Mouse (Mus musculus) skeletal muscle tissue, postnatal 0 days (tissue): Measurements from ENCODE around the gene Gm5414. TPM values are rescaled to one million over a fixed set of nuclear protein-coding genes. Genes with fewer than 3 reads are reported as not detected.

Experiments
- microRNA-seq, 2 experiments: library from miRNA; unstranded; fragments of <30 nt; microRNA quantifications; one replicate each; pipeline ENCODE4; 2016
- polyA plus RNA-seq: library from polyadenylated mRNA; unstranded; fragments of >200 nt; fragmentation: Nextera tagmentation; extraction: Ambion mirVana; gene quantifications from 2 replicates; pipeline ENCODE4 v1.2.1, GENCODE M21; 2015

Gene Gm5414
- polyA plus RNA-seq, result not detected in 2 replicates

DNA sequence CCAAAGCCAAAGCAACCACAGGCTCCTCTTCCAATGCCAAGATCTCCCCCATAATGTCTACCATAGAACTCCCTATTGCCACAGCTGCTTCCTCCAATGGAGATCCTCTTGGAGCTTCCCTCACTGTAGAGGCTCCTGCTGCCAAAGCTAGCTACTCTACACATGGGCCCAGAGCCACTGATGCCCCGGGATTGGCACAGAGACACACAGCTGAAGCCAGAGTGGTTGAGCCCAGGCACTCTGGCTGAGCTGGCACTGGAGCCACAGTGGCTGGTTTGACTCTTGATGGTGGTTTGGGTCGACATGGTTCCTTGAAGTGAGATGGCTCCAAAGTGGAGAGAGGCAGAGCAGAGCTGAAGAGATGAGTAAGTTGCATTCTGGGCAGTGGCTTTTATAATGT, at the start of gene Gm5414:
Gm5414 (minus strand) TSS at position 305 of the 400 bp plus-strand sequence.

DNA sequence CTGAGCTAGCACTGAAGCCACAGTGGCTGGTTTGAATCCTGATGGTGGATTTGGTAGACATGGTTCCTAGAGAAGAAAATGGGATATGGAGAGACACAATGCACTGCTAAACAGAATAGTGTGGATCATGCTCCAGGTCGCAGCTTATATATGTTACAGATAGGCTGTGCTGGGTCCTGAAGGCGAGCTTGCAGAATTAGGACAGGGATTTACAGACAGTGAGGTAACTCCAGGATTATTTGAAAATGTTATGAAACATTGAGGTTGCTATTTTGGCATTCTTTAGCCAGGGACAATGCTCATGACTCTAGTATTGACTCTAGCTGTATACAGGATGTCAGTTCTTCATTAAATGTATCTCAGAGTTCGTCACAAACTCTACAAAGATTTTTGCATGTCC, 19.3 kb upstream of the Gm5414 start, which contains the start of gene Gm5478:
Gm5478 (minus strand) TSS at position 101 of the 400 bp plus-strand sequence.

Small RNAs within 50 kb of the gene (microRNA-seq; reads per million reads assigned to microRNA genes)
- 0 reads per million in 2 experiments for gene Gm44383
- 0 reads per million in 2 experiments for gene Gm44479

Other genes starting within 250 kb of the Gm5414 start
- gene Krt7, start 217.1 kb downstream of the Gm5414 start, polyA plus RNA-seq, result 0.15 and 0.24 TPM in 2 replicates
- gene Krt87, start 189.4 kb downstream of the Gm5414 start, polyA plus RNA-seq, result 0.05 TPM in 1 of 2 replicates, not detected in the other
- not detected in 2 replicates for gene Krt88, start 180.4 kb downstream of the Gm5414 start, polyA plus RNA-seq
- gene Krt81, start 164.4 kb downstream of the Gm5414 start, polyA plus RNA-seq, result not detected in 2 replicates
- gene Krt86, start 154.7 kb downstream of the Gm5414 start, polyA plus RNA-seq, result not detected in 2 replicates
- gene Krt83, start 136.7 kb downstream of the Gm5414 start, polyA plus RNA-seq, result not detected in 2 replicates
- not detected in 2 replicates for gene Gm49425, start 110.9 kb downstream of the Gm5414 start, polyA plus RNA-seq
- gene Krt84, start 95.4 kb downstream of the Gm5414 start, polyA plus RNA-seq, result not detected in 2 replicates
- gene Krt82, start 77.5 kb downstream of the Gm5414 start, polyA plus RNA-seq, result not detected in 2 replicates
- gene Krt90, start 65.2 kb downstream of the Gm5414 start, polyA plus RNA-seq, result not detected in 2 replicates
- gene Krt75, start 54.3 kb downstream of the Gm5414 start, polyA plus RNA-seq, result not detected in 2 replicates
- gene Gm5478, start 19.2 kb upstream of the Gm5414 start, polyA plus RNA-seq, result not detected in 2 replicates
- gene Krt6b, start 52.1 kb upstream of the Gm5414 start, polyA plus RNA-seq, result not detected in 2 replicates
- gene Krt6a, start 66.1 kb upstream of the Gm5414 start, polyA plus RNA-seq, result not detected in 2 replicates
- 40.5 TPM in 1 of 2 replicates, not detected in the other for gene Krt5, start 84.7 kb upstream of the Gm5414 start, polyA plus RNA-seq
- gene Krt71, start 114.9 kb upstream of the Gm5414 start, polyA plus RNA-seq, result not detected in 2 replicates
- not detected in 2 replicates for gene Krt72, start 158.3 kb upstream of the Gm5414 start, polyA plus RNA-seq
- not detected in 2 replicates for gene Krt73, start 174.2 kb upstream of the Gm5414 start, polyA plus RNA-seq
- gene Krt2, start 190.0 kb upstream of the Gm5414 start, polyA plus RNA-seq, result not detected in 2 replicates
- gene Krt1, start 222.6 kb upstream of the Gm5414 start, polyA plus RNA-seq, result 0.32 and 192 TPM in 2 replicates
- gene Krt77, start 241.5 kb upstream of the Gm5414 start, polyA plus RNA-seq, result 0.88 TPM in 1 of 2 replicates, not detected in the other